Mouse (Mus musculus) intestine, embryonic 14.5 days (tissue): Measurements from ENCODE around the gene Nrbf2. TPM values are rescaled to one million over a fixed set of nuclear protein-coding genes. Genes with fewer than 3 reads are reported as not detected.

Source experiments
- ATAC-seq: fragments of 200-750 bp; cut with Nextera tagmentation; replicated peaks from 2 replicates; pipeline ENCODE4 v1.8.0; 2017; ENCODE audit warnings: low read depth, moderate number of reproducible peaks, moderate TSS enrichment, moderate library complexity; ENCODE audit not compliant: low FRiP score, low TSS enrichment
- DNase-seq: peaks from one replicate; pipeline ENCODE4 v3.0.0-alpha.2; 2018; ENCODE audit warnings: low spot score
- H3K27ac ChIP-seq: fragments of 300-500 bp; sonication (generic); 2 replicates; pipeline ENCODE4 v1.5.1; 2014; ENCODE audit warnings: low read depth, mild to moderate bottlenecking, control low read depth
- H3K27me3 ChIP-seq: fragments of 300-500 bp; sonication (generic); replicated peaks from 2 replicates; pipeline ENCODE4 v1.6.1; 2014; ENCODE audit warnings: low read length, control low read depth; ENCODE audit not compliant: control insufficient read depth, insufficient read depth
- H3K36me3 ChIP-seq: fragments of 300-500 bp; sonication (generic); 2 replicates; pipeline ENCODE4 v1.6.1; 2014; ENCODE audit warnings: low read length, control low read depth; ENCODE audit not compliant: control insufficient read depth, insufficient read depth
- H3K4me1 ChIP-seq: fragments of 300-500 bp; sonication (generic); replicated peaks from 2 replicates; pipeline ENCODE4 v1.6.1; 2014; ENCODE audit warnings: low read length, control low read depth, mixed read lengths; ENCODE audit not compliant: control insufficient read depth, insufficient read depth
- H3K4me2 ChIP-seq: fragments of 300-500 bp; sonication (generic); 2 replicates; pipeline ENCODE4 v1.6.1; 2014; ENCODE audit warnings: low read length
- H3K4me3 ChIP-seq: fragments of 300-500 bp; sonication (generic); 2 replicates; pipeline ENCODE4 v1.5.1; 2014; ENCODE audit warnings: low read depth, low read length, control low read depth, mixed read lengths
- H3K9ac ChIP-seq: fragments of 300-500 bp; sonication (generic); 2 replicates; pipeline ENCODE4 v1.6.1; 2014; ENCODE audit warnings: mild to moderate bottlenecking, low read length
- H3K9me3 ChIP-seq: fragments of 300-500 bp; sonication (generic); 2 replicates; pipeline ENCODE4 v1.6.1; 2016; ENCODE audit warnings: low read length, control low read depth; ENCODE audit not compliant: control insufficient read depth
- WGBS: fragments of 180-500 bp; shearing (Covaris S2); extraction: QIAGEN DNeasy Blood & Tissue Kit; methylation state at CpG from one replicate; pipeline ENCODE4 v1.1.7; 2014; 5-methylcytosine and 5-hydroxymethylcytosine counted together
- polyA plus RNA-seq: library from polyadenylated mRNA; unstranded; fragments of >200 nt; fragmentation: Nextera tagmentation; extraction: Ambion mirVana; gene quantifications from 2 replicates; pipeline ENCODE4 v1.2.1, GENCODE M21; 2014

The Nrbf2 gene
- 36.0 and 39.6 TPM in 2 replicates for polyA plus RNA-seq

- H3K36me3 ChIP-seq: no peaks in the 10 kb centered on the region
- H3K4me3 ChIP-seq: peak within 1 kb of the TSS; percentile 62
- ATAC-seq: peak; percentile 91
- peak; percentile 91 for DNase-seq
- no peaks in the 10 kb centered on the region for H3K9me3 ChIP-seq
- no peaks in the 10 kb centered on the region for H3K27me3 ChIP-seq
- WGBS: 2% methylated on average over 47 of the region's 52 CpGs
- H3K4me2 ChIP-seq: peak within 1 kb of the TSS; percentile 90
- peak within 1 kb of the TSS; percentile 73 for H3K9ac ChIP-seq
- peak within 1 kb of the TSS; percentile 67 for H3K27ac ChIP-seq
- peaks cover 13% of the 10 kb centered on the region for H3K4me1 ChIP-seq
These were observed at the start of gene Nrbf2 for GRCm38 (mm10) chr10:67285176-67285814. Nrbf2 (minus strand) TSS chr10:67285305.

DNA sequence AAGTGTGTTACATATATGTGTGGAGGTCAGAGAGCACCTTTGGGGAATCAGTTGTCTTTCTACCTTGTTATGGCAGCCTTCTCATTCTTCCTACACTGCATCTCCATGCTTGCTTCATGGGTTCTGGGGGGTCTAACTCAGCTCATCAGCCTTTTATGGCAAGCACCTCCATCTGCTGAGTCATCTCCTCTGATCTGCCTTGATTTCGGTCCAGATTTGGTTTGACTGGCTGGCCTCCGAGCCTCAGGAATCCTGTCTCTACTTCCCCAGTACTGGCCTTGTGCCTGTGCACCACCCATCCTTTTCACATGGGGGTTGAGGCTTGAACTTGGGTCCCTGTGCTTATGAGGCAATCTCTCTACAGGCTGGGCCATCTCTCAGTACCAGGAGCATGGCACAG is 45.5 kb upstream of the Nrbf2 start:
- Histone ChIP-seq H3K9me3 (no peaks in the 10 kb centered on the region), H3K27ac (no peak overlapping the region), H3K4me2 (no peak overlapping the region), H3K36me3 (no peaks in the 10 kb centered on the region), H3K4me3 (no peak overlapping the region), H3K4me1 (no peaks in the 10 kb centered on the region), H3K9ac (no peak overlapping the region), H3K27me3 (no peaks in the 10 kb centered on the region)
- no peak for ATAC-seq
- DNase-seq: peak; percentile 36
- WGBS: 79% methylated on average over 2 of the region's 2 CpGs

- Histone ChIP-seq H3K4me1 (no peaks in the 10 kb centered on the region), H3K27ac (no peak overlapping the region), H3K4me3 (no peak overlapping the region), H3K9ac (no peak overlapping the region), H3K4me2 (no peak overlapping the region), H3K27me3 (no peaks in the 10 kb centered on the region), H3K36me3 (no peaks in the 10 kb centered on the region), H3K9me3 (no peaks in the 10 kb centered on the region)
- DNase-seq (no peak), ATAC-seq (no peak)
- WGBS: 42% methylated on average over 11 of the region's 11 CpGs
These were observed 44.6 kb upstream of the Nrbf2 start for GRCm38 (mm10) chr10:67329661-67330060.

DNA sequence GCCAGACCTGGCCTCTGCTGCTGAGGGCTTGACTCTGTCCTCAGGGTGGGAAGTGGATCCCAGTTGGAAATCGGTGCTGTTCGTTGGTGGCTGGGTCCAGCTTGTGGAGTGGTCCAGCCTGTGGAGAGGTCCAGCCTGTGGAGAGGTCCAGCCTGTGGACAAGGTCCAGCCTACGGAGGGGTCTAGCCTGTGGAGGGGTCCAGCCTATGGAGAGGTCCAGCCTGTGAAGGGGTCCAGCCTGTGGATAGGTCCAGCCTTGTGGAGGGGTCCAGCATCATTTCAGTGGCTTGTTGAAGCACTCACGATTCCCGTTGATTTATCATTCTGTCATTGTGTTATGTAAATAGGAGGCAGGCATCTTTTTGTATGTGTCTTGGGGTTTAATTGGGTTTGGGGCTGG is 43.1 kb upstream of the Nrbf2 start:
- Histone ChIP-seq H3K27ac (no peak overlapping the region), H3K9ac (no peak overlapping the region), H3K27me3 (no peaks in the 10 kb centered on the region), H3K9me3 (no peaks in the 10 kb centered on the region), H3K4me3 (no peak overlapping the region), H3K4me2 (no peak overlapping the region), H3K4me1 (no peaks in the 10 kb centered on the region), H3K36me3 (no peaks in the 10 kb centered on the region)
- DNase-seq: no peak
- 89% methylated on average over 5 of the region's 5 CpGs for WGBS
- no peak for ATAC-seq

- Histone ChIP-seq H3K9ac (no peak overlapping the region), H3K4me2 (no peak overlapping the region), H3K36me3 (no peaks in the 10 kb centered on the region), H3K4me1 (no peaks in the 10 kb centered on the region), H3K9me3 (no peaks in the 10 kb centered on the region), H3K27me3 (0 out of 2 replicates have a peak, but pooled peaks cover 4% of the 10 kb centered on the region), H3K4me3 (no peak overlapping the region), H3K27ac (no peak overlapping the region)
- DNase-seq (no peak), ATAC-seq (no peak)
- 60% methylated on average over 1 of the region's 1 CpGs for WGBS
These were observed 38.9 kb upstream of the Nrbf2 start for GRCm38 (mm10) chr10:67324036-67324435.

DNA sequence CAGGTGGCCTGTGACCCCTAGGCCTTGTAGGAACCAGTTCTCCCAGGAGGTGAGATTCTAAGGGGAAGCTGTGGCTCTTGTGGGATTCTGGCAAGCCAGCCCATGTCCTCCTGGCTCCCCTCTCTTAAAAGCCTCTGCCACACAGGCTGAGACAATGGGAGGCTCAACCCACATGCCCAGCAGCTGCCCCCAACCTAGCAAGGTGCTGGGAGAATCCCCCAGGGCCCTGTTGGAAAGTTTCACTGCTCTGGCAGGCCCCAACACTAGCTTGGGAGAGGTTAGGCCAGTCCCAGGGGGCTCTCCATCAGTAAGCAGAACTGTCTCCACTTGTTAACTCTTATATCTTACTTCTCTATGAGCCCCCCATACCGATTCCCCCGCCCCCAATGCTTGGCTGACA is 36.3 kb upstream of the Nrbf2 start:
- no peak for DNase-seq
- Histone ChIP-seq H3K9ac (no peak overlapping the region), H3K9me3 (no peaks in the 10 kb centered on the region), H3K27me3 (peaks cover 4% of the 10 kb centered on the region; the same call in 1 of the 2 replicates), H3K27ac (no peak overlapping the region), H3K4me3 (no peak overlapping the region), H3K4me1 (peaks cover 5% of the 10 kb centered on the region; the same call in 1 of the 2 replicates), H3K4me2 (no peak overlapping the region), H3K36me3 (no peaks in the 10 kb centered on the region)
- ATAC-seq: no peak
- 76% methylated on average over 2 of the region's 2 CpGs for WGBS

GRCm38 (mm10) chr10:67320207-67320859 is 35.2 kb upstream of the Nrbf2 start:
- H3K27me3 ChIP-seq: peaks cover 4% of the 10 kb centered on the region; the same call in 1 of the 2 replicates
- no peak overlapping the region for H3K27ac ChIP-seq
- H3K4me2 ChIP-seq: no peak overlapping the region
- no peaks in the 10 kb centered on the region for H3K9me3 ChIP-seq
- WGBS: 17% methylated on average over 17 of the region's 17 CpGs
- DNase-seq: no peak
- no peak for ATAC-seq
- peaks cover 5% of the 10 kb centered on the region; the same call in 1 of the 2 replicates for H3K4me1 ChIP-seq
- no peak overlapping the region for H3K9ac ChIP-seq
- no peak overlapping the region for H3K4me3 ChIP-seq
- no peaks in the 10 kb centered on the region for H3K36me3 ChIP-seq

GRCm38 (mm10) chr10:67319016-67319725 is 34.1 kb upstream of the Nrbf2 start:
- H3K9me3 ChIP-seq: no peaks in the 10 kb centered on the region
- no peaks in the 10 kb centered on the region for H3K36me3 ChIP-seq
- H3K27ac ChIP-seq: no peak overlapping the region
- peaks cover 5% of the 10 kb centered on the region; the same call in 1 of the 2 replicates for H3K4me1 ChIP-seq
- 80% methylated on average over 13 of the region's 13 CpGs for WGBS
- no peak overlapping the region for H3K4me3 ChIP-seq
- ATAC-seq: no peak
- no peak overlapping the region for H3K4me2 ChIP-seq
- peaks cover 4% of the 10 kb centered on the region; the same call in 1 of the 2 replicates for H3K27me3 ChIP-seq
- H3K9ac ChIP-seq: no peak overlapping the region
- no peak for DNase-seq
